Mouse (Mus musculus) liver, embryonic 15.5 days (tissue): ENCODE results near the gene Pitpnc1. TPM values are rescaled to one million over a fixed set of nuclear protein-coding genes. Genes with fewer than 3 reads are reported as not detected.

Source experiments
- ATAC-seq: fragments of 200-750 bp; cut with Nextera tagmentation; 2 replicates; pipeline ENCODE4 v1.8.0; 2017; ENCODE audit warnings: moderate number of reproducible peaks, mild to moderate bottlenecking, moderate library complexity; ENCODE audit not compliant: insufficient read depth
- H3K27ac ChIP-seq: fragments of 300-500 bp; sonication (generic); replicated peaks from 2 replicates; pipeline ENCODE4 v1.5.1; 2015; ENCODE audit warnings: mild to moderate bottlenecking, inconsistent platforms
- H3K27me3 ChIP-seq: fragments of 300-500 bp; sonication (generic); 2 replicates; pipeline ENCODE4 v1.6.1; 2015; ENCODE audit warnings: mild to moderate bottlenecking, inconsistent platforms
- H3K36me3 ChIP-seq: fragments of 300-500 bp; sonication (generic); replicated peaks from 2 replicates; pipeline ENCODE4 v1.6.1; 2015; ENCODE audit warnings: moderate library complexity, mild to moderate bottlenecking, inconsistent platforms
- H3K4me1 ChIP-seq: fragments of 300-500 bp; sonication (generic); replicated peaks from 2 replicates; pipeline ENCODE4 v1.6.1; 2015; ENCODE audit warnings: inconsistent platforms
- H3K4me2 ChIP-seq: fragments of 300-500 bp; sonication (generic); 2 replicates; pipeline ENCODE4 v1.6.1; 2015; ENCODE audit warnings: moderate library complexity, mild to moderate bottlenecking, inconsistent platforms
- H3K4me3 ChIP-seq: fragments of 300-500 bp; sonication (generic); replicated peaks from 2 replicates; pipeline ENCODE4 v1.5.1; 2015; ENCODE audit warnings: mild to moderate bottlenecking, inconsistent platforms
- H3K9ac ChIP-seq: fragments of 300-500 bp; sonication (generic); 2 replicates; pipeline ENCODE4 v1.6.1; 2015; ENCODE audit warnings: moderate library complexity, mild to moderate bottlenecking, inconsistent platforms
- H3K9me3 ChIP-seq: fragments of 300-500 bp; sonication (generic); replicated peaks from 2 replicates; pipeline ENCODE4 v1.6.1; 2016; ENCODE audit warnings: inconsistent platforms
- WGBS: fragments of 180-500 bp; shearing (Covaris S2); methylation state at CpG from one replicate; pipeline ENCODE4 v1.1.7; 2015; ENCODE audit warnings: mixed read lengths; ENCODE audit not compliant: insufficient replicate concordance; 5-methylcytosine and 5-hydroxymethylcytosine counted together
- polyA plus RNA-seq: library from polyadenylated mRNA; unstranded; fragments of >200 nt; fragmentation: Nextera tagmentation; extraction: Ambion mirVana; gene quantifications from 2 replicates; pipeline ENCODE4 v1.2.1, GENCODE M21; 2015

Pitpnc1 gene
- polyA plus RNA-seq, 1 experiment from 2014 or later: 7.0 TPM

- Histone ChIP-seq H3K4me2 (no peak overlapping the region), H3K9ac (no peak overlapping the region), H3K27me3 (no peaks in the 10 kb centered on the region), H3K4me3 (no peak overlapping the region), H3K27ac (no peak overlapping the region), H3K4me1 (peaks cover 31% of the 10 kb centered on the region), H3K36me3 (peaks cover 47% of the 10 kb centered on the region), H3K9me3 (no peaks in the 10 kb centered on the region)
- 82% methylated on average over 3 of the region's 3 CpGs for WGBS
- ATAC-seq: no peak
These were observed 13.8 kb upstream of the Pitpnc1 start for GRCm38 (mm10) chr11:107484341-107484740.

DNA sequence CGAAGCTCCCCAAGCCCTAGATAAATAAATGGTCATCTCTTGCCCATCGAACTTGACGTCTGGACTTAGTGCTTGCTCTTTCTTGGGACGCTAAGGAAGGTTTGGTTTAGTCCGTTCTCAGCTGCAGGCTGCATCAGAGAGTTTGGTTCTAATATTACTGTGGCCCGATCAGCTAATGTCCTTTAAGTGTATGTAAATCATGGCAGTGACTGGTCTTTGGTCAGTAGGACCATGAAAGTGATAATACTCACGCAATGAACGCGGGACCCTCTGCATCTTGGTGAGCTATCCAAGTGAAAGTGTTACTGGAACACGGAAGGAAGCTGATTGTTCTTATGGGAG, 9.3 kb upstream of the Pitpnc1 start:
- peaks cover 5% of the 10 kb centered on the region for H3K36me3 ChIP-seq
- H3K4me2 ChIP-seq: peak overlapping the region; percentile 73
- ATAC-seq: no peak
- no peaks in the 10 kb centered on the region for H3K9me3 ChIP-seq
- H3K9ac ChIP-seq: peak overlapping the region; percentile 95
- 1% methylated on average over 10 of the region's 10 CpGs for WGBS
- H3K27ac ChIP-seq: peak overlapping the region; percentile 83
- H3K4me3 ChIP-seq: peak overlapping the region; percentile 91
- no peaks in the 10 kb centered on the region for H3K27me3 ChIP-seq
- peaks cover 34% of the 10 kb centered on the region for H3K4me1 ChIP-seq

GRCm38 (mm10) chr11:107479053-107479861, 8.8 kb upstream of the Pitpnc1 start, which contains the start of gene Psmd12:
Psmd12 (plus strand) TSS chr11:107479484.
- ATAC-seq: peak; percentile 98
- WGBS: under 1% methylated on average over 51 of the region's 51 CpGs
- peak within 1 kb of the TSS; percentile 95 for H3K9ac ChIP-seq
- H3K27me3 ChIP-seq: no peaks in the 10 kb centered on the region
- peak within 1 kb of the TSS; percentile 83 for H3K27ac ChIP-seq
- no peaks in the 10 kb centered on the region for H3K36me3 ChIP-seq
- no peaks in the 10 kb centered on the region for H3K9me3 ChIP-seq
- H3K4me3 ChIP-seq: peak within 1 kb of the TSS; percentile 91
- H3K4me2 ChIP-seq: peak within 1 kb of the TSS; percentile 73
- H3K4me1 ChIP-seq: peaks cover 34% of the 10 kb centered on the region

- ATAC-seq: no peak
- no peak overlapping the region for H3K27ac ChIP-seq
- no peaks in the 10 kb centered on the region for H3K27me3 ChIP-seq
- H3K9me3 ChIP-seq: no peaks in the 10 kb centered on the region
- no peak overlapping the region for H3K4me3 ChIP-seq
- 16% methylated on average over 8 of the region's 8 CpGs for WGBS
- peaks cover 31% of the 10 kb centered on the region for H3K4me1 ChIP-seq
- peak overlapping the region; percentile 23 for H3K4me2 ChIP-seq
- no peak overlapping the region for H3K9ac ChIP-seq
- no peaks in the 10 kb centered on the region for H3K36me3 ChIP-seq
These were observed 2.8 kb upstream of the Pitpnc1 start for GRCm38 (mm10) chr11:107473137-107473820.

GRCm38 (mm10) chr11:107472304-107472703, 1.8 kb upstream of the Pitpnc1 start:
- 83% methylated on average over 3 of the region's 3 CpGs for WGBS
- H3K27ac ChIP-seq: no peak overlapping the region
- no peak for ATAC-seq
- peaks cover 40% of the 10 kb centered on the region for H3K4me1 ChIP-seq
- no peaks in the 10 kb centered on the region for H3K36me3 ChIP-seq
- H3K4me2 ChIP-seq: no peak overlapping the region
- no peak overlapping the region for H3K9ac ChIP-seq
- H3K9me3 ChIP-seq: no peaks in the 10 kb centered on the region
- H3K4me3 ChIP-seq: no peak overlapping the region
- no peaks in the 10 kb centered on the region for H3K27me3 ChIP-seq

DNA sequence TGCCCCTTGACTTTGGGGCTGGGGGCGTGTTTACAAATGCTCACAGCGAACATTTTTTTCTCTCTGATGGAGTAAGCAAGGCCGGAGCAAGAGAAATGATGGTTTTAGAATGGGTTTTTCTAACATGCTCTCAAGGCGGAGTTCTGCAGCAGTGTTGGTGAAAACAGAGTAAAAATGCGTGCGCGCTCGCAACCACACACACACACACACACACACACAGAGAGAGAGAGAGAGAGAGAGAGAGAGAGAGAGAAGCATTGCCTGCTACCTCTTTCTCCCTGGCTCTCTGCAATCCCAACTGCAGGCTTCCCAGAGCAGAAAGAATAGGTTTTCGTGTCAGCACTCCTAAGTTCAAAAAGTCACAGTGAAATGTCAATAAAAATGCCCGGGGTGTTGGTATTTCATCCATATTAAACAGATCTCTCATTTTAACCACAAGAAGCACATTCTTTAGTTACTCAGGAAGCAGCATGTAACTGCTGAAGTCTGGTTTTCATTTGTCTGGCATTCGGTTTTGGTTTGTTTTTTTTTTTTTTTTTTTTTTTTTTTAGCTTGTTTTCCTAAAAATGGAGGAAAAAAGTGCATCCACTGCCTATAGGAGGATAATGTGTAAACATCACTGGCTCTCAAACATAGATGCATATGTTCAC, 697 bp upstream of the Pitpnc1 start:
- Histone ChIP-seq H3K9me3 (no peaks in the 10 kb centered on the region), H3K4me2 (peak overlapping the region; percentile 96), H3K27me3 (no peaks in the 10 kb centered on the region), H3K4me1 (peaks cover 51% of the 10 kb centered on the region), H3K27ac (peak overlapping the region; percentile 96), H3K36me3 (no peaks in the 10 kb centered on the region), H3K9ac (peak overlapping the region; percentile 89), H3K4me3 (peak overlapping the region; percentile 89)
- whole genome bisulfite sequencing: 4% methylated on average over 11 of the region's 11 CpGs
- ATAC-seq: no peak

- WGBS: under 1% methylated on average over 59 of the region's 59 CpGs
- peak overlapping the region; percentile 96 for H3K4me2 ChIP-seq
- H3K36me3 ChIP-seq: no peaks in the 10 kb centered on the region
- no peaks in the 10 kb centered on the region for H3K27me3 ChIP-seq
- peak overlapping the region; percentile 89 for H3K4me3 ChIP-seq
- peak; percentile 62 for ATAC-seq
- H3K4me1 ChIP-seq: peaks cover 65% of the 10 kb centered on the region
- peak overlapping the region; percentile 96 for H3K27ac ChIP-seq
- H3K9me3 ChIP-seq: no peaks in the 10 kb centered on the region
- peak overlapping the region; percentile 89 for H3K9ac ChIP-seq
These were observed 752 bp downstream of the Pitpnc1 start for GRCm38 (mm10) chr11:107469523-107470371.

DNA sequence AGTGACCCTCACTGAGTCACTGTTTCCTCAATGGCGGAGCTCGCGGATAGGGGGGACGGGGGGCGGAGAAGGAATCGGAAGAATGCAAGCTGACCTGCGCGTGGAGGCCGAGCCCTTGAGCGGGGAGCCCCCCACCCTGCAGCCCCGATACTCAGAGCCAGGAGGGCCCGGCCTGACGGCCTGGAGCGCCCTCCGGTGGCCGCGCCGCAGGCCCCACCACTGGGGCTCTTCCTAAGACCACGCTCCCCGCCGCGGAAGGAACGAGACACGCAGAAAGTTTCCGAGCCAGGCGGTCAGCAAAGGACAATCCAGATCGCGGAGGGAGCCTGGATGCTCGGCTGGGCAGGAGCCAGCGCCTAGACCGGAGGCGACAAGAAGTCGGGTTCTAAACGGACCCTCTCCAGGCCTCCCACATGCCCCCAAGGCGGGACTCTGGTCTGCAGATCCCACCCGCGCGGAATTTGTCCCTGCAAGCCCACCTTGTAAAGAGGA, 1.4 kb downstream of the Pitpnc1 start:
- peaks cover 68% of the 10 kb centered on the region for H3K4me1 ChIP-seq
- H3K4me2 ChIP-seq: peak overlapping the region; percentile 96
- under 1% methylated on average over 38 of the region's 38 CpGs for WGBS
- H3K36me3 ChIP-seq: no peaks in the 10 kb centered on the region
- peak overlapping the region; percentile 89 for H3K9ac ChIP-seq
- peak overlapping the region; percentile 89 for H3K4me3 ChIP-seq
- H3K27me3 ChIP-seq: no peaks in the 10 kb centered on the region
- ATAC-seq: peak; percentile 60
- H3K9me3 ChIP-seq: no peaks in the 10 kb centered on the region
- peak overlapping the region; percentile 96 for H3K27ac ChIP-seq

DNA sequence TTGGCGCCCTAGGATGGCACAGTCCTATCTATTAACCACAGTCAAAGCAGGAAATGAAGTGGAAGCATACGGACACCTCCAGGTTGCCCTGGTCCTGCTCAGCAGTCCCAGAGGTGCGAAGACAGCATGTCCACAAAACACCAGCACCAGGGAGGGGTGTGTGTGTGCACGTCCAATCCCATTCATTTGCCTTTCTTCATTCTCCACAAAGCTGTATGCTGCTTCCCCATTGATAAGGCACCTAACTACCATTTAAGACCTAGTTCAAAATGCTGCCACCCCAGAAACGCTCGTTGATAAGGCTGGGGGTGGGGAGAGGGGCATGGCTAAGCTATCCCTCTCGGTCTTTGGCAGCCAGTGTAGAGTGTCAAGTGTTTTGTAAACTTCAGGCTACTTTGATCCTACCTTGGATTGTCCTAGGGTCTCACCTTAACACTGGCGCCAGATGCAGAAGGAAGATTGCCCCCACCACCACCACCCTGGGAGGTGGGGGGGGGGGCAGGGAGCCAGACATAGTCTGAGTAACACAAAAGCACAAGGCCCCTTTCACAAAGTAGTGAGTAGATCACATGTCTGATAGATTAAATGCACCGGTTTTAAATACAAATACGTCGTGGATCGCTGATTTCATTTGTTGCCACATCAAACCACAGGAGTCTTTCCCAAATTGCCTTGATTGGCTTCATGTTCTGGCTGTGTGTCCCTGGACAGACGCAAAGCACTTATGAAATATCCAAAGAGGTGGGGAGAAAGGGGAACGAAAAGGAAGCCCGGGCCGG, 2.1 kb downstream of the Pitpnc1 start:
- H3K4me1 ChIP-seq: peaks cover 71% of the 10 kb centered on the region
- H3K36me3 ChIP-seq: 0 out of 2 replicates have a peak, but pooled peaks cover 3% of the 10 kb centered on the region
- H3K4me3 ChIP-seq: peak overlapping the region; percentile 89
- peak overlapping the region; percentile 96 for H3K4me2 ChIP-seq
- peak overlapping the region; percentile 96 for H3K27ac ChIP-seq
- H3K9me3 ChIP-seq: no peaks in the 10 kb centered on the region
- ATAC-seq: peak; percentile 67
- H3K9ac ChIP-seq: peak overlapping the region; percentile 89
- no peaks in the 10 kb centered on the region for H3K27me3 ChIP-seq
- 3% methylated on average over 16 of the region's 16 CpGs for WGBS
